27 mouse cellular contexts compared by ENCODE assay signal in the genomic region with DNA sequence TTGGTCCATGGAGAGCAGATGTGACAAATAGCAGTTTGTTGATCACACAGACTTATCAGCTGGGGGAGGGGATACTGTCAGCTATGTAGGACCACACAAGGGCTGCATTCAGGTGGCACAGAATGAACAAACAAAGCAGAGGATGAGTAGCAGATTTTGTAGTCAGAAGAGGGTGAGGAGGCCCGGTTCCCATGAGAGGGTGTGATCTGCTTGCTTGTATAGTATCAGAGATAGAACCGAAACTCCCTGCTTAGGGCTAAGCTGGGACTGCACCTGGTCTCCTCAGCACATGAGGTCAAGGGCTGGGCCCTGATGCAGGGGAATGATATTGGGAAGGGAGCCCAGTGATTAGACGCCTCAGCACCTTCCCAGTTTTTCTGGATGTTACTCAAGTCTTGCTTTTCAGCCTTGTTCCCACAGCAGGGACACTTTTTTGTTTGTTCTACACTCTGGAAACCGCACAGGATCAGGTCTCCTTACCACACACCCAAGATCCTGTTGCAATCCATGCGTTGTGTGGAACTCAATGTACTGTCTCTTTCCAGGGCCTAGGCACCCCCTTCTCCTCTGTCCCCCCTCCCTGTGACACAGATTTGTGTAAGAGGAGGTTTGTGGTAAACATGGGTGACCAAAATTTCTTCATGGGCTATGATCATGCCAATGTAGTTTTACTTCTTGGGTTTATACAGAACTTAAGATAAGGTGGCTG.
DNase-seq lines count a peak whose midpoint lies in the region; ATAC-seq and TF ChIP-seq lines count a peak whose summit lies in the region.
"Had no signal": no experiment of that assay in that cellular context is flagged by ENCODE, and none has a peak within 500 bp of the region (broad histone marks: within the 10 kb centered on the region; RNA-seq: fewer than 3 reads in every experiment).

No protein-coding gene starts in this region.

- 79% methylated on average over 5 of the region's 5 CpGs for WGBS in forebrain, embryonic 11.5 days
- WGBS in forebrain, embryonic 12.5 days, result 80% methylated on average over 5 of the region's 5 CpGs
- WGBS in lung, adult 2 months, result 66% methylated on average over 5 of the region's 5 CpGs
- 63% methylated on average over 5 of the region's 5 CpGs for WGBS in intestine, embryonic 16.5 days

- peak; percentile 47 for DNase-seq in forebrain, embryonic 11.5 days (ENCODE audit: low spot score)
- DNase-seq in lung, postnatal 36 days, result peak; percentile 50
- no peak for DNase-seq in lung, adult 2 months
- no peak for DNase-seq in gastrocnemius, adult 2 months
- no peak for DNase-seq in layer of hippocampus, adult 9-11 months
- DNase-seq: adrenal gland, adult 2 months; cerebellum, adult 8-10 months; cerebellum, postnatal 25 days; gastrocnemius, postnatal 14 days; heart, postnatal 4 days; kidney, adult 8-10 months; kidney, postnatal 4 days; layer of hippocampus, postnatal 36 days; liver, embryonic 13.5 days; thymus, adult 18-20 months; thymus, postnatal 36 days had no signal

- TF ChIP-seq POLR2A in lung, adult 2 months (IDR thresholded peaks at IDR 0.05; ENCODE audit: borderline replicate concordance, extremely low read depth, low read depth, low read length), result no peak

- no peaks in the 10 kb centered on the region for H3K36me3 ChIP-seq in forebrain, embryonic 11.5 days (ENCODE audit: control insufficient read depth, insufficient read depth, low read length)
- H3K36me3 ChIP-seq in forebrain, embryonic 12.5 days (replicated peaks), result no peaks in the 10 kb centered on the region
- no peaks in the 10 kb centered on the region for H3K36me3 ChIP-seq in intestine, embryonic 16.5 days (ENCODE audit: control insufficient read depth, insufficient read depth, low read length)
- H3K36me3 ChIP-seq: hindbrain, embryonic 15.5 days; limb, embryonic 10.5 days; limb, embryonic 15.5 days; liver, embryonic 13.5 days; midbrain, embryonic 13.5 days; neural tube, embryonic 13.5 days had no signal

- TF ChIP-seq CTCF in lung, adult 2 months (IDR thresholded peaks at IDR 0.05; ENCODE audit: insufficient read depth, low read length), result no peak
- TF ChIP-seq CTCF in gastrocnemius, adult 2 months (IDR thresholded peaks at IDR 0.05), result no peak

- H3K4me3 ChIP-seq in forebrain, embryonic 11.5 days (ENCODE audit: low read depth, low read length), result no peak overlapping the region
- H3K4me3 ChIP-seq in forebrain, embryonic 12.5 days (replicated peaks), result no peak overlapping the region
- H3K4me3 ChIP-seq in lung, adult 2 months (replicated peaks; ENCODE audit: extremely low read depth, low read depth, low read length), result no peak overlapping the region
- no peak overlapping the region for H3K4me3 ChIP-seq in intestine, embryonic 16.5 days (ENCODE audit: low read length)
- no peak overlapping the region for H3K4me3 ChIP-seq in gastrocnemius, adult 2 months
- H3K4me3 ChIP-seq: hindbrain, embryonic 15.5 days; limb, embryonic 10.5 days; limb, embryonic 15.5 days; liver, embryonic 13.5 days; midbrain, embryonic 13.5 days; neural tube, embryonic 13.5 days had no signal

- intact Hi-C loops in gastrocnemius, adult 2 months (cut with DNase I), result no loop called here

- H3K27me3 ChIP-seq in forebrain, embryonic 11.5 days (ENCODE audit: control insufficient read depth, insufficient read depth, low read length), result no peaks in the 10 kb centered on the region
- H3K27me3 ChIP-seq in forebrain, embryonic 12.5 days, result no peaks in the 10 kb centered on the region
- no peaks in the 10 kb centered on the region for H3K27me3 ChIP-seq in intestine, embryonic 16.5 days (replicated peaks; ENCODE audit: control insufficient read depth, insufficient read depth, low read length)
- H3K27me3 ChIP-seq: hindbrain, embryonic 15.5 days; limb, embryonic 15.5 days; liver, embryonic 13.5 days; midbrain, embryonic 13.5 days; neural tube, embryonic 13.5 days had no signal

- ATAC-seq in forebrain, embryonic 11.5 days (replicated peaks; ENCODE audit: low FRiP score), result no peak
- ATAC-seq in forebrain, embryonic 12.5 days (ENCODE audit: low FRiP score), result no peak
- peak; percentile 32; the same call in 1 of the 2 replicates for ATAC-seq in intestine, embryonic 16.5 days
- ATAC-seq: inflammation-experienced regulatory T-cells, adult 6 months; midbrain, embryonic 13.5 days had no signal

- H3K4me2 ChIP-seq in forebrain, embryonic 11.5 days (ENCODE audit: low read depth, low read length, severe bottlenecking), result no peak overlapping the region
- no peak overlapping the region for H3K4me2 ChIP-seq in forebrain, embryonic 12.5 days
- no peak overlapping the region for H3K4me2 ChIP-seq in intestine, embryonic 16.5 days (ENCODE audit: low read depth, low read length)
- H3K4me2 ChIP-seq: heart, embryonic 11.5 days; hindbrain, embryonic 15.5 days; limb, embryonic 15.5 days; liver, embryonic 13.5 days; midbrain, embryonic 13.5 days; neural tube, embryonic 13.5 days had no signal

- H3K9me3 ChIP-seq in forebrain, embryonic 11.5 days (ENCODE audit: control insufficient read depth, low read length), result no peaks in the 10 kb centered on the region
- no peaks in the 10 kb centered on the region for H3K9me3 ChIP-seq in forebrain, embryonic 12.5 days
- no peaks in the 10 kb centered on the region for H3K9me3 ChIP-seq in intestine, embryonic 16.5 days (ENCODE audit: control insufficient read depth, low read length)
- H3K9me3 ChIP-seq: hindbrain, embryonic 15.5 days; limb, embryonic 10.5 days; limb, embryonic 15.5 days; liver, embryonic 13.5 days; midbrain, embryonic 13.5 days; neural tube, embryonic 13.5 days had no signal

- H3K27ac ChIP-seq in forebrain, embryonic 11.5 days (ENCODE audit: low read depth, low read length), result no peak overlapping the region
- no peak overlapping the region for H3K27ac ChIP-seq in forebrain, embryonic 12.5 days
- no peak overlapping the region for H3K27ac ChIP-seq in intestine, embryonic 16.5 days (ENCODE audit: low read length)
- H3K27ac ChIP-seq in gastrocnemius, adult 2 months, result no peak overlapping the region
- H3K27ac ChIP-seq: hindbrain, embryonic 15.5 days; kidney, postnatal 0 days; limb, embryonic 10.5 days; limb, embryonic 15.5 days; liver, embryonic 13.5 days; macrophage; midbrain, embryonic 13.5 days; neural tube, embryonic 13.5 days had no signal

- no peaks in the 10 kb centered on the region for H3K4me1 ChIP-seq in forebrain, embryonic 11.5 days (replicated peaks; ENCODE audit: control insufficient read depth, insufficient read depth, low read length)
- H3K4me1 ChIP-seq in forebrain, embryonic 12.5 days, result 0 out of 2 replicates have a peak, but pooled peaks cover 9% of the 10 kb centered on the region
- H3K4me1 ChIP-seq in lung, adult 2 months (ENCODE audit: control insufficient read depth, insufficient read depth, low read length), result peaks cover 8% of the 10 kb centered on the region; the same call in 1 of the 2 replicates
- H3K4me1 ChIP-seq in intestine, embryonic 16.5 days (ENCODE audit: control insufficient read depth, insufficient read depth, low read length), result peaks cover 2% of the 10 kb centered on the region; the same call in 1 of the 2 replicates
- H3K4me1 ChIP-seq: limb, embryonic 10.5 days; liver, embryonic 13.5 days; midbrain, embryonic 13.5 days; neural tube, embryonic 13.5 days had no signal

- H3K9ac ChIP-seq in forebrain, embryonic 11.5 days (ENCODE audit: low read length), result no peak overlapping the region
- no peak overlapping the region for H3K9ac ChIP-seq in forebrain, embryonic 12.5 days
- H3K9ac ChIP-seq in intestine, embryonic 16.5 days (ENCODE audit: low read depth, low read length), result no peak overlapping the region
- H3K9ac ChIP-seq: hindbrain, embryonic 15.5 days; limb, embryonic 15.5 days; liver, embryonic 13.5 days; midbrain, embryonic 13.5 days; neural tube, embryonic 13.5 days had no signal

Comparison
In these comparisons a context has a peak if more than half of its experiments do, and no peak if none do; other contexts are left out.
1. DNase-seq: peak in forebrain, embryonic 11.5 days (single experiment) and lung, postnatal 36 days (single experiment); none in lung, adult 2 months (single experiment), gastrocnemius, adult 2 months (single experiment) and layer of hippocampus, adult 9-11 months (single experiment).